Mouse (Mus musculus) limb, embryonic 11.5 days (tissue): ENCODE results near the gene Zc3h12c. TPM values are rescaled to one million over a fixed set of nuclear protein-coding genes. Genes with fewer than 3 reads are reported as not detected.

Experiments used
- ATAC-seq: fragments of 200-750 bp; cut with Nextera tagmentation; 2 replicates; pipeline ENCODE4 v1.8.0; 2017; ENCODE audit warnings: low read depth; ENCODE audit not compliant: insufficient number of reproducible peaks, low FRiP score, low TSS enrichment
- DNase-seq: peaks from one replicate; pipeline ENCODE4 v3.0.0-alpha.2; 2015; ENCODE audit warnings: low spot score
- H3K27ac ChIP-seq: fragments of 300-500 bp; sonication (generic); replicated peaks from 2 replicates; pipeline ENCODE4 v1.5.1; 2014; ENCODE audit warnings: low read depth, mild to moderate bottlenecking, low read length
- H3K27me3 ChIP-seq: fragments of 300-500 bp; sonication (generic); 2 replicates; pipeline ENCODE4 v1.6.1; 2014; ENCODE audit warnings: mild to moderate bottlenecking, low read length, mixed read lengths; ENCODE audit not compliant: control insufficient read depth, insufficient read depth
- H3K36me3 ChIP-seq: fragments of 300-500 bp; sonication (generic); 2 replicates; pipeline ENCODE4 v1.6.1; 2014; ENCODE audit warnings: mild to moderate bottlenecking, low read length, moderate library complexity, mixed read lengths; ENCODE audit not compliant: control insufficient read depth, insufficient read depth
- H3K4me1 ChIP-seq: fragments of 300-500 bp; sonication (generic); 2 replicates; pipeline ENCODE4 v1.6.1; 2014; ENCODE audit warnings: low read length, mixed read lengths; ENCODE audit not compliant: control insufficient read depth, insufficient read depth
- H3K4me2 ChIP-seq: fragments of 300-500 bp; sonication (generic); 2 replicates; pipeline ENCODE4 v1.6.1; 2014; ENCODE audit warnings: low read depth, mild to moderate bottlenecking, moderate library complexity; ENCODE audit not compliant: severe bottlenecking
- H3K4me3 ChIP-seq: fragments of 300-500 bp; sonication (generic); 2 replicates; pipeline ENCODE4 v1.5.1; 2014; ENCODE audit warnings: low read depth, low read length
- H3K9ac ChIP-seq: fragments of 300-500 bp; sonication (generic); 2 replicates; pipeline ENCODE4 v1.6.1; 2014; ENCODE audit warnings: mild to moderate bottlenecking, low read length
- H3K9me3 ChIP-seq: fragments of 300-500 bp; sonication (generic); 2 replicates; pipeline ENCODE4 v1.6.1; 2016; ENCODE audit warnings: low read length; ENCODE audit not compliant: control insufficient read depth
- WGBS: fragments of 180-500 bp; shearing (Covaris S2); extraction: QIAGEN DNeasy Blood & Tissue Kit; methylation state at CpG from one replicate; pipeline ENCODE4 v1.1.7; 2014; 5-methylcytosine and 5-hydroxymethylcytosine counted together
- polyA plus RNA-seq: library from polyadenylated mRNA; unstranded; fragments of >200 nt; fragmentation: Nextera tagmentation; extraction: Ambion mirVana; gene quantifications from 2 replicates; pipeline ENCODE4 v1.2.1, GENCODE M21; 2014

The Zc3h12c gene
- polyA plus RNA-seq, 1 experiment from 2014 or later, result 4.4 TPM

DNA sequence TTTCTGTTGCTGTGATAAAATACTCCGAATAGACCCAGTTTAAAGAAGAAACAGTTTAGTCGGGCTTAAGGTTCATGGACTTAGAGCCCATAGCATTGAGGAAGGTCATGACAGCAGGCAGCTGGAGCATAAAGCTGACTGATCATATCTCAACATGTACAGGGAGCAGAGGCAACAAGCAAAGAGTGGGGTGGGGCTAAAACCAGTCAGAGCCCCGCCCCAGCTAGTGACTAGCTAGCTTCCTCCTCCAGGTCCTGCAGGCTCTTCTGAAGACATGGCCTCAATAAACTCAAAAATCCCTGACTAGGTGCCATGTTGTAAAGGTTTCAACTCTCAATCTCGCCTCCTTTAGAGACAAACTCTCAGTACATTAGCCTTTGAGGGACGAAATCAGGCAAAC, 25.5 kb upstream of the Zc3h12c start:
- Histone ChIP-seq H3K4me1 (0 out of 2 replicates have a peak, but pooled peaks cover under 1% of the 10 kb centered on the region), H3K27me3 (no peaks in the 10 kb centered on the region), H3K36me3 (no peaks in the 10 kb centered on the region), H3K9ac (no peak overlapping the region), H3K27ac (no peak overlapping the region), H3K9me3 (no peaks in the 10 kb centered on the region), H3K4me2 (no peak overlapping the region), H3K4me3 (no peak overlapping the region)
- WGBS, result 79% methylated on average over 5 of the region's 5 CpGs
- ATAC-seq (no peak), DNase-seq (no peak)

DNA sequence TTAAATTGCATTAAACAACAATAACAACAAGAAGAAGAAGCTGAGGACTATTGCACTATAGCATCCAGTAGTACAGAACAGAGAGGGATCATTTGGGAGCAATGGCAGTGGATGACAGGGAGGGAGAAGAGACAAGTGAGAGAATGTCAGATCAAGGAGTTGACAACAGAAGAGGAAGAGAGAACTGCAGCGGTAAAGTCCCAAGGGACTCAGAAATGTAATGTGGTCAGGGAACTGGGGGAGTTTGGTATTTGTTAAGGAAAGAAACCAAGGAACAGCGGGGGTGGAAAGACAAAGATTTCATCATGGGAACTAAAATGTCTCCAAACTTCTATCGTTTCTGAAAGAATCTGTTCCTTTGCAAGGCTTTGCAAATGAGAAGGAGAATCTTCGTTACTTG, 22.5 kb upstream of the Zc3h12c start:
- Histone ChIP-seq H3K4me1 (peaks cover 7% of the 10 kb centered on the region; the same call in 1 of the 2 replicates), H3K4me2 (no peak overlapping the region), H3K9ac (no peak overlapping the region), H3K27ac (no peak overlapping the region), H3K9me3 (no peaks in the 10 kb centered on the region), H3K36me3 (no peaks in the 10 kb centered on the region), H3K4me3 (no peak overlapping the region), H3K27me3 (no peaks in the 10 kb centered on the region)
- ATAC-seq (no peak), DNase-seq (no peak)
- WGBS, result 88% methylated on average over 4 of the region's 4 CpGs

DNA sequence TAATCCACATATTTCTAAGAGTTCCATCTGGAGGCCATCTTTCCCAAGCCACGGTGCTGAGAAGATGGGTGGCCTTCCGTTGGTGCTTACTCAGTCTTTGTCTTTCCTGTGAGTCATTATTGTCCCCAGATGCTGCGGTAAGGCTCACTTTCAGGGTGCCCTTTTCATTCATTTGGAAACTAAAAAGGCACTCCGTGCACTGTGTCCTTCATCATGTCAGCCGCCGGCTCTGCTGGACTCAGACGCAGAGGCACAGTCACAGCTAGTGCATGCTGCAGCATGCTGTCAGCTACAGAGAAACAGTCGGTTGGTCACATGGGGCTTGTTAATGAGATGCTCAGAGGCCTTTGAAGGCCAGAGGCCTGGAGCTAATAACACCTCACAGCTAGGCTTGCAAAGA, 19.7 kb upstream of the Zc3h12c start:
- Histone ChIP-seq H3K9ac (no peak overlapping the region), H3K4me2 (no peak overlapping the region), H3K4me1 (peaks cover 7% of the 10 kb centered on the region; the same call in 1 of the 2 replicates), H3K9me3 (no peaks in the 10 kb centered on the region), H3K4me3 (no peak overlapping the region), H3K27me3 (no peaks in the 10 kb centered on the region), H3K27ac (0 out of 2 replicates have a peak overlapping the region, but pooled peaks have one; percentile 1), H3K36me3 (no peaks in the 10 kb centered on the region)
- DNase-seq (peak; percentile 70), ATAC-seq (peak; percentile 75)
- WGBS, result 2% methylated on average over 8 of the region's 8 CpGs

DNA sequence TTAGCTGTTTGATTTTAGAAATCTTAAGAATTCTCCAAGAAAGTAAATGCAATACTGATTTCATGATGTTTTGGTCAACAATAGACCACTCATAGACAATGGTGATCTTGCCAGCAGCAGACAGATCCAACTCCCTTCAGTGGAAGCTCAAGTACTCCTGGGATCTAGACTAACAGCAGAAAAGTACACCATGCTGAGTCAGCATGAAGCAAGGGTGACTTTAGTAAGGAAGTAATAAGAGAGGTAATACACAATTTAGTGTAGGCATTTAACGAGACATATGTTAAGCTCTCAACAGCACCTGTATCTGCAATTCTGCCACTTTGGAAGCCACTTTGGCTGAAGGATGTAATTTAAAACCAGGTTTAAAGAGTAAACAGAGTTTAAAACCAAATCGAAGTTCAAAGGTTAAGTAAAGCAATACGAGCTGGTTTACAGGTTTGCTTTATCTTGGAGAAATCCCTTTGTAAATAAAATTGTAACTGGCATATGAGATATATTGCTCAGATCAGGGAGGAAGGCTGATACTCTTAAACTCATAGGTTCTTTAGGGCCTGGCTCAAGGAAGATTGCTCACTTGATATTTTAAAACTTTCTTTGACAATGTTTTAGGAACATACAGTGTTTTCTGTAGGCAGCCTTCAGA, 18.0 kb upstream of the Zc3h12c start:
- DNase-seq, result no peak

DNA sequence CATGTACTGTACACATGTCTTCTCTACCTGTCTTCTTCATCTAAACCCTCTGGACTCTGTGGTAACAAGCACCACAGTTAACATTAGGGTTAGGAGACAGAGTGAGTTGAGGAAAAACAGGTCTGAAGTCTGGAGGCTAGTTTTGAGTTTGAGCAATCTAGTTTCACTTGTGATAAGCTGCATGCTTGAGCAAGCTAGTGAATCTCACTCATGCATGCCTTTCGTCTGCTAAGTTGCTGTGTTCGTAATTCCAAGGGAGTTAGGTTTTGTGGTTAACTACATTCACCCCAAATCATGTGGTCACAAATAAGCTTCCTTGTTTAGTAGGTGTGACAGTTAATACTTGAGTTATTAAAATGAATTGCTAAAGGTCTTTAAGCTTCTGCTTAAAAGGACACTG, 13.0 kb upstream of the Zc3h12c start:
- Histone ChIP-seq H3K9me3 (no peaks in the 10 kb centered on the region), H3K36me3 (no peaks in the 10 kb centered on the region), H3K4me3 (no peak overlapping the region), H3K4me2 (no peak overlapping the region), H3K4me1 (no peaks in the 10 kb centered on the region), H3K27me3 (no peaks in the 10 kb centered on the region), H3K27ac (no peak overlapping the region), H3K9ac (no peak overlapping the region)
- ATAC-seq, result no peak
- DNase-seq, result no peak
- 69% methylated on average over 2 of the region's 2 CpGs for WGBS

More for the DNA sequence above, 18.0 kb upstream of the Zc3h12c start:
- peaks cover 7% of the 10 kb centered on the region; the same call in 1 of the 2 replicates for H3K4me1 ChIP-seq
- no peak overlapping the region for H3K9ac ChIP-seq
- H3K9me3 ChIP-seq, result no peaks in the 10 kb centered on the region
- no peak overlapping the region for H3K27ac ChIP-seq
- no peak overlapping the region for H3K4me3 ChIP-seq
- ATAC-seq, result no peak
- H3K27me3 ChIP-seq, result no peaks in the 10 kb centered on the region
- H3K36me3 ChIP-seq, result no peaks in the 10 kb centered on the region
- 15% methylated on average over 3 of the region's 3 CpGs for WGBS
- H3K4me2 ChIP-seq, result no peak overlapping the region

DNA sequence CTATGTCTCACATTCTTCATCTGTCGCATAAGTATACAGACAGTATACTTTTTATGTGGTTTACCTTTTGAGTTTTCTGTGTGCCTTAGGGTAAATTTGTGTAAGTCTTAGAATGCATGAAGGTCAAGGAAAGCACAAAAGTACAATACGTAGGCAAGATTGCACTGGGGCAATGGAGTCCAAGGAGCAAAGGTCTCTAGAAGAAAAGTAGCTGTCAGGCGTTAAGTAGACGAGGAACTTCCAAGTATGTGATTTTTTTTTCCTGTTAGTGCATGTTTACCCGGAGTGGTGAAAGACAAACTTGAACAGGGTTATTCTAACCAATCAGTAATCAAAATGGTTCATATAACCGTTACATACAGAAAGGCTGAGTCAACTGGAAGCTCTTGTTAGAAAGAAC, 12.5 kb upstream of the Zc3h12c start:
- H3K9ac ChIP-seq, result no peak overlapping the region
- H3K4me1 ChIP-seq, result no peaks in the 10 kb centered on the region
- no peak overlapping the region for H3K27ac ChIP-seq
- H3K27me3 ChIP-seq, result no peaks in the 10 kb centered on the region
- 87% methylated on average over 6 of the region's 6 CpGs for WGBS
- no peak overlapping the region for H3K4me3 ChIP-seq
- no peak for DNase-seq
- no peak for ATAC-seq
- no peaks in the 10 kb centered on the region for H3K36me3 ChIP-seq
- no peak overlapping the region for H3K4me2 ChIP-seq
- H3K9me3 ChIP-seq, result no peaks in the 10 kb centered on the region

DNA sequence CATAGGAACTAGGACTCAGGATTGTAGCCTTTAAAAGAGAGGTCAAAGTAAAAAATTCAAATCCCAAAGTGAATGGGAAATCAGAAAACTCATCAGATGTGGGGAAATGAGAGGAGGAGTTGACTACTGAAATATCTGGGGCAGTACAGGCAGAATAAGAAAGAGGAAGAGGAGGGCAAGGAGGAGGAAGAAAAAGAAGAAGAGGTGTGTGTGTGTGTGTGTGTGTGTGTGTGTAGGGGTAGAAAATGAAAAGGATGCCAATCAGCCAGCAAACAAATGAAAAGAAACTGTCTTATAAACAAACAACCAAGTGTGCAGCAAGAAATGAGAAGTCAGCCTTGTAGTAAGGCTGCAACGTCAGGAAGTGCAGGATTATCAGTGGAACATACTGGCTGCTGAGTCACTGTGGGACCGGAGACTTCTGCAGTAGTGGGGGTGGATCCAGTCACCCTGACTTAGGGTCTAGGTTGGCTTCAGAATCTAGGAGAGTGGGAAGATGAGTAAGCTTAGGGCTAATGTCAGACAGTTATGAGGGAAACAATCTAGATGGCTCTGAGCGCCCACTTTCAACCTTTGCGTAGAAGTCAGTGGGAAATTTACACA, 7.0 kb upstream of the Zc3h12c start:
- H3K4me2 ChIP-seq, result no peak overlapping the region
- H3K9ac ChIP-seq, result no peak overlapping the region
- WGBS, result 83% methylated on average over 4 of the region's 4 CpGs
- DNase-seq, result no peak
- no peak overlapping the region for H3K4me3 ChIP-seq
- no peak overlapping the region for H3K27ac ChIP-seq
- no peaks in the 10 kb centered on the region for H3K9me3 ChIP-seq
- no peaks in the 10 kb centered on the region for H3K27me3 ChIP-seq
- H3K4me1 ChIP-seq, result no peaks in the 10 kb centered on the region
- no peaks in the 10 kb centered on the region for H3K36me3 ChIP-seq
- no peak for ATAC-seq

DNA sequence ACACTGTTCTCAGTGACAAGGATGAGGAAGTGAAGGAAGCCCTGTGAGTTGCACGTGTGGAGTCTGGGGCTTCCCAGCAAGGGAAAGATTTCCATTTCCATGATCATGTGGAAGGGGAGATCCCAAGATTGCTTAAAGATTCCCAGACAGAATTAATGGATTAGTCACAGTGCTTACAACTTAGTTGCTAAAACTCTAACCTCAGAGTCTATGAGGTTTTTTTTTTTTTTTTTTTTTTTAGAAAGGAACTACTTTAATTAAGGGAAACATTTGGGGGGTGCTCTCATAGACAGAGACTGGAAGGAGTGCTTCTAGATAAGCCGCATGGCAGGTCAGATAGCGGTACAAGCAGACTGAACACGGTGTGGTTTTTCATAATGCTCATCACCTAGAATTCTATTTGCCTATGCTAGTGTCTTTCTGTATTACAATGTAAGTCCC, 6.3 kb upstream of the Zc3h12c start:
- H3K9me3 ChIP-seq, result no peaks in the 10 kb centered on the region
- 85% methylated on average over 4 of the region's 4 CpGs for WGBS

More for the DNA sequence above, 6.3 kb upstream of the Zc3h12c start:
- H3K36me3 ChIP-seq, result no peaks in the 10 kb centered on the region
- H3K4me1 ChIP-seq, result no peaks in the 10 kb centered on the region
- no peak overlapping the region for H3K27ac ChIP-seq
- no peak overlapping the region for H3K9ac ChIP-seq
- DNase-seq (no peak), ATAC-seq (no peak)
- no peak overlapping the region for H3K4me3 ChIP-seq
- H3K27me3 ChIP-seq, result no peaks in the 10 kb centered on the region
- H3K4me2 ChIP-seq, result no peak overlapping the region
